Mouse (Mus musculus) frontal cortex, adult 2 months (tissue): ENCODE data around the gene Acot4. TPM values are rescaled to one million over a fixed set of nuclear protein-coding genes. Genes with fewer than 3 reads are reported as not detected.
A peak's percentile ranks its signal among the peaks of the same experiment; 100 is the strongest.
"Not testable (repeated sequence)": the region's sequence is repeated elsewhere in the genome, so short reads cannot be mapped to it uniquely, and the experiment has no call there.

ENCODE experiments used
- DNase-seq, 2 experiments: peaks; one replicate each; pipeline ENCODE4 v3.0.0; 2022; ENCODE audit warnings: low spot score in 1 of 2; ENCODE audit errors: extremely low spot score in 1 of 2
- polyA plus RNA-seq: library from polyadenylated mRNA; depleted of rRNA; stranded (reverse); fragments of >200 nt; gene quantifications from 2 replicates; pipeline ENCODE4 v1.2.3, GENCODE M21; 2012

Acot4 gene
- polyA plus RNA-seq, 1 experiment: 2.0 TPM

GRCm38 (mm10) chr12:84029043-84029442 lies 9.1 kb upstream of the Acot4 start:
- not testable (repeated sequence) for DNase-seq

- DNase-seq: peak; percentile 35 to 94
Observed at GRCm38 (mm10) chr12:84030659-84031332, 7.4 kb upstream of the Acot4 start.

GRCm38 (mm10) chr12:84032854-84033253 lies 5.3 kb upstream of the Acot4 start:
- no peak for DNase-seq

GRCm38 (mm10) chr12:84033302-84033701 lies 4.9 kb upstream of the Acot4 start:
- DNase-seq: not testable (repeated sequence)

GRCm38 (mm10) chr12:84034108-84034507 lies 4.1 kb upstream of the Acot4 start:
- no peak for DNase-seq

GRCm38 (mm10) chr12:84038691-84039111 lies 522 bp downstream of the Acot4 start, which contains the start of gene Gm49366:
Gm49366 (plus strand) TSS chr12:84038935.
- DNase-seq: not testable (repeated sequence)

- no peak for DNase-seq
Observed at GRCm38 (mm10) chr12:84042248-84042647, 4.1 kb downstream of the Acot4 start.

GRCm38 (mm10) chr12:84044045-84044444 lies 5.9 kb downstream of the Acot4 start:
- DNase-seq: no peak

- no peak for DNase-seq
Observed at GRCm38 (mm10) chr12:84046906-84047305, 8.7 kb downstream of the Acot4 start.

- DNase-seq: not testable (repeated sequence)
Observed at GRCm38 (mm10) chr12:84050744-84051143, 12.6 kb downstream of the Acot4 start.

- DNase-seq: no peak
Observed at GRCm38 (mm10) chr12:84051937-84052474, 13.8 kb downstream of the Acot4 start, which contains the start of gene Acot3. Acot3 (plus strand) TSS chr12:84052144.

- no peak for DNase-seq
Observed at GRCm38 (mm10) chr12:84052609-84053008, 14.4 kb downstream of the Acot4 start.

- no peak for DNase-seq
Observed at GRCm38 (mm10) chr12:84053173-84053572, 15.0 kb downstream of the Acot4 start.

GRCm38 (mm10) chr12:84053679-84054391 lies 15.7 kb downstream of the Acot4 start:
- DNase-seq: no peak

GRCm38 (mm10) chr12:84060946-84061345 lies 22.8 kb downstream of the Acot4 start:
- DNase-seq: peak in 1 of 2 experiments; percentile 50

GRCm38 (mm10) chr12:84062336-84062735 lies 24.2 kb downstream of the Acot4 start:
- no peak for DNase-seq

- DNase-seq: peak in 1 of 2 experiments; percentile 8
Observed at GRCm38 (mm10) chr12:84063228-84063627, 25.0 kb downstream of the Acot4 start.

- DNase-seq: no peak
Observed at GRCm38 (mm10) chr12:84063833-84064232, 25.7 kb downstream of the Acot4 start.

- DNase-seq: no peak
Observed at GRCm38 (mm10) chr12:84064621-84065020, 26.4 kb downstream of the Acot4 start.

- DNase-seq: no peak
Observed at GRCm38 (mm10) chr12:84067752-84068151, 29.6 kb downstream of the Acot4 start.

- no peak for DNase-seq
Observed at GRCm38 (mm10) chr12:84068296-84068695, 30.1 kb downstream of the Acot4 start.
